Mouse (Mus musculus) C2C12 (cell line): ENCODE results near the gene Cdh22. TPM values are rescaled to one million over a fixed set of nuclear protein-coding genes. Genes with fewer than 3 reads are reported as not detected.

ENCODE experiments used
- H3K27me3 ChIP-seq: one replicate; pipeline ENCODE4 v1.6.1; 2011; ENCODE audit not compliant: control insufficient read depth, insufficient read depth, insufficient read length
- H3K36me3 ChIP-seq: one replicate; pipeline ENCODE4 v1.6.1; 2011; ENCODE audit not compliant: control insufficient read depth, insufficient read depth
- H3K4me3 ChIP-seq: one replicate; pipeline ENCODE4 v1.5.1; 2011; ENCODE audit warnings: mild to moderate bottlenecking, control low read depth; ENCODE audit not compliant: poor library complexity, insufficient read depth, severe bottlenecking
- H3K79me2 ChIP-seq: one replicate; pipeline ENCODE4 v1.6.1; 2011; ENCODE audit not compliant: control insufficient read depth, insufficient read depth
- H3K79me3 ChIP-seq: one replicate; pipeline ENCODE4 v1.6.1; 2011; ENCODE audit warnings: low read depth, control low read depth
- H3ac ChIP-seq: one replicate; pipeline ENCODE3; 2011; ENCODE audit warnings: low read depth; ENCODE audit not compliant: control insufficient read depth, insufficient read length
- CEBPB ChIP-seq: IDR thresholded peaks from one replicate; pipeline ENCODE4 v1.6.1; 2011; ENCODE audit warnings: low read depth, mild to moderate bottlenecking, control low read depth, moderate library complexity
- CTCF ChIP-seq: IDR thresholded peaks from one replicate; pipeline ENCODE4 v1.5.1; 2011; ENCODE audit not compliant: control insufficient read depth, insufficient read depth, insufficient read length
- FOSL1 ChIP-seq: IDR thresholded peaks from one replicate; pipeline ENCODE4 v1.8.0; 2011; ENCODE audit warnings: mild to moderate bottlenecking, low read length; ENCODE audit not compliant: poor library complexity, insufficient read depth, severe bottlenecking
- MAX ChIP-seq: IDR thresholded peaks from one replicate; pipeline ENCODE4 v1.6.1; 2011; ENCODE audit warnings: mild to moderate bottlenecking, control low read depth
- MYOD1 ChIP-seq: IDR thresholded peaks from one replicate; pipeline ENCODE4 v1.6.1; 2011; ENCODE audit warnings: low read depth; ENCODE audit not compliant: control insufficient read depth, insufficient read length
- MYOG ChIP-seq: IDR thresholded peaks from one replicate; pipeline ENCODE4 v1.6.1; 2011; ENCODE audit not compliant: control insufficient read depth, insufficient read length; ENCODE audit errors: extremely low read depth
- USF1 ChIP-seq: IDR thresholded peaks from one replicate; pipeline ENCODE4 v1.6.1; 2011; ENCODE audit warnings: low read depth, mild to moderate bottlenecking, control low read depth, moderate library complexity
- polyA plus RNA-seq: library from polyadenylated mRNA; unstranded; fragments of >200 nt; fragmentation: generic; extraction: Trizol; gene quantifications from one replicate; pipeline ENCODE4 v1.2.1, GENCODE M21; 2012; ENCODE audit warnings: missing spikeins

Cdh22 gene
- polyA plus RNA-seq, 1 experiment = 0.02 TPM

DNA sequence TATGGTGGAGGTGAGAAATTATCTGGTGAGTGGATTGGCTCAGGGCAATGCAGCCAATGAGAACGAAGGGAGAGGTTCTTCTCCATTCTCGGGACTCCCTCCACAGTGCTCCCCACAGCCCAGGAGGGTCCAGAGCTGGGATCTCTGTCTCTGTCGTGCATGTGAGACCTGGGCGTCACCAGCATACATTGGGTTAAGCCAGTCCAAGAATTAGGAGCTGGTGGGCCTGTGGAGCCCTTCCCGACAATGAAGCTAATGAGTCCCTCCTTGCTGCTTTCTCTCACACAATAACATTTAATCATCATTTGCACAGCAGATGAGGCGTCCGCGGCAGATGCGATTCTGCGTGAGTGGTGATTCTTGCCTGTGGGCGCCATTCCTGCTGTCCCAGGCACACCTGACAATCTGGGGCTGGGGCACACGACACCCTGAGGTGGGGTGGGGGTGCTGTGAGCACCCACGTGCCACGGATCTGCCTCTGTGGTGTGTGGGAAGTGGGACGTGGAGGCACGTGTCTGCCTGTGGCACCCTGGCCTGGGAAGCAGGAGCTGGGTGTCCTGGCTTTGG lies 129.1 kb downstream of the Cdh22 start:
- Histone ChIP-seq H3K27me3 (peaks cover 91% of the 10 kb centered on the region), H3K79me3 (no peaks in the 10 kb centered on the region), H3K4me3 (no peak overlapping the region), H3K79me2 (no peaks in the 10 kb centered on the region), H3ac (no peak overlapping the region), H3K36me3 (no peaks in the 10 kb centered on the region)
- TF ChIP-seq MYOD1 (no peak), MYOG (no peak), CTCF (no peak)

GRCm38 (mm10) chr2:165102920-165103319 lies 131.7 kb downstream of the Cdh22 start:
- H3ac ChIP-seq = no peak overlapping the region
- no peaks in the 10 kb centered on the region for H3K79me2 ChIP-seq
- TF ChIP-seq MYOG = no peak
- no peaks in the 10 kb centered on the region for H3K79me3 ChIP-seq
- H3K4me3 ChIP-seq = no peak overlapping the region
- H3K27me3 ChIP-seq = peaks cover 91% of the 10 kb centered on the region
- no peaks in the 10 kb centered on the region for H3K36me3 ChIP-seq

- H3K79me3 ChIP-seq = no peaks in the 10 kb centered on the region
- H3K27me3 ChIP-seq = peaks cover 92% of the 10 kb centered on the region
Measured at GRCm38 (mm10) chr2:165100749-165101148, 133.9 kb downstream of the Cdh22 start.

DNA sequence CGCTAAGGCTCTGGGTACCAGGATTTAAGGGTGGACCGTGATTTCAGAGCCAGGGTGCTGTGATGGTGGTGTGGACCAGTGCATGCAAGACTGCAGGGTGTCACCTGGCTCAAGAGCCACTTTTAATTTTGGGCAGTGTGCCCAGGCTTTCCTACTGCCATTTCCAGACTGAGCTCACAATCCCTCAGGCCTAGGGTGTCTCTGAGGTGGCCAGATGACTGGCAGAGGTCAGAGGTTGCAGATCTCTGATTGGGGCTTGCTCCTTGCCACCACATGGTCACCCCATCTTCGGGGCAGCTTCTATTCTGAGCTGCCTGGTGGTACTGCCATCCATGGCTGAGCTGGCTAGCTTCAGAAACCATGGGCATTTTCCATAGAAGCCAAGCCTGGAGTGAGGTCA lies 135.8 kb downstream of the Cdh22 start:
- H3K4me3 ChIP-seq = no peak overlapping the region
- peaks cover 97% of the 10 kb centered on the region for H3K27me3 ChIP-seq
- no peaks in the 10 kb centered on the region for H3K79me2 ChIP-seq
- no peaks in the 10 kb centered on the region for H3K79me3 ChIP-seq
- H3ac ChIP-seq = no peak overlapping the region
- H3K36me3 ChIP-seq = no peaks in the 10 kb centered on the region
- no peak for TF ChIP-seq CTCF
- TF ChIP-seq USF1 = no peak
- TF ChIP-seq CEBPB = no peak
- no peak for TF ChIP-seq MAX
- no peak for TF ChIP-seq MYOG
- no peak for TF ChIP-seq FOSL1
- no peak for TF ChIP-seq MYOD1

More at GRCm38 (mm10) chr2:165100749-165101148, 133.9 kb downstream of the Cdh22 start:
- H3K4me3 ChIP-seq = no peak overlapping the region
- no peaks in the 10 kb centered on the region for H3K36me3 ChIP-seq
- no peaks in the 10 kb centered on the region for H3K79me2 ChIP-seq
- TF ChIP-seq CEBPB (no peak), USF1 (no peak), CTCF (no peak), MAX (no peak), FOSL1 (no peak), MYOD1 (no peak), MYOG (no peak)
- no peak overlapping the region for H3ac ChIP-seq

DNA sequence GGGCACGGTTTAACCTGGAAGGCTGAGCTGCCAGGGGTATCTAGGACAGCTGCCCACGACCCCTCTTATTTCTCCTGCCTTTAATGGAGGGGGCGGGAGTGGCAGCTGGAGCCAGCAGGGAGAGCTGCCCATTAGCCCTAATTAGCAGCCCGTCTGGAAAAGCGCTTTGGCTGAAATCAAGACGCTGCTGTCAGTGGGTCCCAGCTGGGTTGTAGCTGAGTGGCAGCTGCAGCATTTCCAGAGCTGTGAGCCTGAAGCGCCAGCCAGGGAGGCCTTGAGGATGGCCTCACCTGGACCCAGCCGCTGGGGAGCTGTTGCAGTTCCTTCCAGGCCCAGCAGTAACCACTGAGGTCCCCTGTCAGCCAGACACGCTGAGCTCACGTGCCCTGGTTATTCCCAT lies 138.3 kb downstream of the Cdh22 start:
- H3K4me3 ChIP-seq = no peak overlapping the region
- TF ChIP-seq MYOG (no peak), MYOD1 (no peak), CEBPB (no peak), FOSL1 (no peak), MAX (no peak), CTCF (no peak), USF1 (no peak)
- no peaks in the 10 kb centered on the region for H3K36me3 ChIP-seq
- no peaks in the 10 kb centered on the region for H3K79me2 ChIP-seq
- no peaks in the 10 kb centered on the region for H3K79me3 ChIP-seq
- H3K27me3 ChIP-seq = peaks cover 97% of the 10 kb centered on the region
- no peak overlapping the region for H3ac ChIP-seq

- no peak overlapping the region for H3ac ChIP-seq
- TF ChIP-seq USF1 (no peak), FOSL1 (no peak), CTCF (no peak), MAX (no peak), MYOG (no peak), MYOD1 (no peak), CEBPB (no peak)
- peaks cover 80% of the 10 kb centered on the region for H3K27me3 ChIP-seq
- no peak overlapping the region for H3K4me3 ChIP-seq
- no peaks in the 10 kb centered on the region for H3K36me3 ChIP-seq
- H3K79me3 ChIP-seq = no peaks in the 10 kb centered on the region
- H3K79me2 ChIP-seq = no peaks in the 10 kb centered on the region
Measured at GRCm38 (mm10) chr2:165092393-165092792, 142.3 kb downstream of the Cdh22 start.
